Mouse (Mus musculus): ENCODE results near the gene Nomo1. TPM values are rescaled to one million over a fixed set of nuclear protein-coding genes. Genes with fewer than 3 reads are reported as not detected.

Nomo1 gene
- polyA plus RNA-seq, 1 experiment from 2014 or later = 22.3 TPM

GRCm38 (mm10) chr7:46077675-46078074 lies 44.2 kb downstream of the Nomo1 start:
- H3K36me3 ChIP-seq (ENCODE audit: control insufficient read depth, insufficient read depth, low read length) = peaks cover 46% of the 10 kb centered on the region
- ATAC-seq (ENCODE audit: insufficient number of reproducible peaks, insufficient read depth, low FRiP score, low read depth) = no peak
- H3K9me3 ChIP-seq (ENCODE audit: control insufficient read depth, low read depth, low read length) = no peaks in the 10 kb centered on the region
- H3K4me3 ChIP-seq (ENCODE audit: low read depth, low read length) = no peak overlapping the region
- H3K9ac ChIP-seq (replicated peaks; ENCODE audit: low read depth, low read length) = no peak overlapping the region
- 86% methylated on average over 12 of the region's 12 CpGs for WGBS
- no peaks in the 10 kb centered on the region for H3K4me1 ChIP-seq (ENCODE audit: control insufficient read depth, insufficient read depth, low read length)
- no peak overlapping the region for H3K4me2 ChIP-seq (replicated peaks; ENCODE audit: low read depth, low read length)
- no peak overlapping the region for H3K27ac ChIP-seq (ENCODE audit: low read length)
- H3K27me3 ChIP-seq (ENCODE audit: control insufficient read depth, insufficient read depth, low read length) = no peaks in the 10 kb centered on the region

DNA sequence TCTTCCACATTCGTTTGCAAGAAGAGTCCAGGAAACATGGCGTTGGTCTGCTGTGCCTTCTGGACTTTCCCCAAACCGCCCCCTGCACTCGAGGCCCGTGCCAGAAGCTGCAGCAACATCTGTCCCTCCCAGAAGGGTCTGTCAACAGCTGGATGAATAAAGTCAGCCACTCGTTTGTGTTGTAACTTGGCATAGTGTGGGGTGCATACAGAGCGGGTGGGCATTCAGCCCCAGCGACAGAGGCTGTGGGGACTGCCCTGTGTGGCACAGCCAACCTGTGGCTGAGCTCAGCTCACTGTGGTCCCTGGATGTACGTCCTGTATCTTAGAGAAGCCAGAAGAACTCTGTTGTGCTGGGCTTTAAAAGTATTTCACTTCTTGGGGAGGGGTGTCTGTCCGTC lies 50.5 kb downstream of the Nomo1 start:
- H3K4me2 ChIP-seq (replicated peaks; ENCODE audit: low read depth, low read length) = no peak overlapping the region
- no peak overlapping the region for H3K9ac ChIP-seq (replicated peaks; ENCODE audit: low read depth, low read length)
- no peak overlapping the region for H3K4me3 ChIP-seq (ENCODE audit: low read depth, low read length)
- 85% methylated on average over 10 of the region's 10 CpGs for WGBS
- H3K36me3 ChIP-seq (ENCODE audit: control insufficient read depth, insufficient read depth, low read length) = peaks cover 28% of the 10 kb centered on the region; the same call in 1 of the 2 replicates
- H3K4me1 ChIP-seq (ENCODE audit: control insufficient read depth, insufficient read depth, low read length) = no peaks in the 10 kb centered on the region
- H3K9me3 ChIP-seq (ENCODE audit: control insufficient read depth, low read depth, low read length) = no peaks in the 10 kb centered on the region
- H3K27ac ChIP-seq (ENCODE audit: low read length) = no peak overlapping the region
- no peaks in the 10 kb centered on the region for H3K27me3 ChIP-seq (ENCODE audit: control insufficient read depth, insufficient read depth, low read length)
- no peak for ATAC-seq (ENCODE audit: insufficient number of reproducible peaks, insufficient read depth, low FRiP score, low read depth)

DNA sequence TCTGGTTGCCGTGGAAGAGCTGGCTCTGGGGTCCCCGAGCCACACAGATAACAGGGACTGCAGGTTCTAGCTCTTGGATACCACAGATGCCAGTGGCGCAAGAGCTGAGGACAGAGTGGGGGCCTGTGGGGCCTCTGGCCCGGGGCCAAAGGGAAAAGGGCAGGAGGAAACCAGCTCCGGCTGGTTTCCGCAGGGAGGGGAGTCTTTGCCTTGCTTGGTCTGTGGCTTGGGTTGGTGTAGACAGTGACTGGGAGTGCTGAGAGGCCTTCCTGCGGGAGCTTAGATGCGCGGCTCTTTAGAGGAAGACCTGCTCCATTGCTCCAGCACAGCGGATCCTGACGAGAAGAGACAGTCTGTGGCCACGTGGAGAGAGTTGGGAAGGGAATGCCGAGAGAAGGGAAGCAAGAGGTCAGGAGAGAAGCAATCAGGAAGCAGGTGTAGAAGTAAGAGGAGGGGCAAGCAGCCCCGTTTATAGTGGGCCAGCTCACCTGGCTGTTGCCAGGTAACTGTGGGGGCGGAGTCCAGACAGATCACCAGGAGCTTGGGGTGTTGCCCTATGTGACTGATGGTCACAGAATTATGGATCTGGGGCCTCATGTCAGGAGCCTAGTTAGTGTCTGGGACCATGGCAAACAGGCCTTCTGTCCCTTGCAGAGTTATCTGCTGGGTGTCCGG lies 51.5 kb downstream of the Nomo1 start:
- no peaks in the 10 kb centered on the region for H3K4me1 ChIP-seq (ENCODE audit: control insufficient read depth, insufficient read depth, low read length)
- H3K9ac ChIP-seq (replicated peaks; ENCODE audit: low read depth, low read length) = no peak overlapping the region
- no peak overlapping the region for H3K27ac ChIP-seq (ENCODE audit: low read length)
- no peak overlapping the region for H3K4me3 ChIP-seq (ENCODE audit: low read depth, low read length)
- H3K36me3 ChIP-seq (ENCODE audit: control insufficient read depth, insufficient read depth, low read length) = peaks cover 18% of the 10 kb centered on the region; the same call in 1 of the 2 replicates
- WGBS = 63% methylated on average over 16 of the region's 16 CpGs
- H3K9me3 ChIP-seq (ENCODE audit: control insufficient read depth, low read depth, low read length) = no peaks in the 10 kb centered on the region
- peak; percentile 60 for ATAC-seq (ENCODE audit: insufficient number of reproducible peaks, insufficient read depth, low FRiP score, low read depth)
- no peaks in the 10 kb centered on the region for H3K27me3 ChIP-seq (ENCODE audit: control insufficient read depth, insufficient read depth, low read length)
- no peak overlapping the region for H3K4me2 ChIP-seq (replicated peaks; ENCODE audit: low read depth, low read length)

DNA sequence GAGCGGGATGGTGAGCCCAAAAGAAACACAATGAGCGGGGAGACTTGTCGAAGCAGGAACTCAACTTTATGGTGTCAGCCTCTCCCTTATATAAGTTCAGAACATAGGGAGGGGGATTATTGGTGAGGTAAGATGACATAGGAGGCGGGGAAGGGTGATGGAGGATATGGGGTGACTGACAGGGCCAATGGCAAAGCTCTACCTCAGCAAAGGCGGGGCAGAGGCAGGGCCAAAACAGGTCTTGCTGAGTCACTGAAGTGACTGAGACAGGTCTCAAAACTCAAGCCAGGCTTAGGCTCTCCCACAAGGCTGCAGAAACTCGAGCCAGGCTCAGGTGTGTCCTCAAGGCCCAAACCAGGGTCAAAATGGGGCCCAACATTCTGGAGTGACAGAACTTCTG lies 52.9 kb downstream of the Nomo1 start:
- H3K27ac ChIP-seq (ENCODE audit: low read length) = no peak overlapping the region
- no peak for ATAC-seq (ENCODE audit: insufficient number of reproducible peaks, insufficient read depth, low FRiP score, low read depth)
- 81% methylated on average over 6 of the region's 6 CpGs for WGBS

DNA sequence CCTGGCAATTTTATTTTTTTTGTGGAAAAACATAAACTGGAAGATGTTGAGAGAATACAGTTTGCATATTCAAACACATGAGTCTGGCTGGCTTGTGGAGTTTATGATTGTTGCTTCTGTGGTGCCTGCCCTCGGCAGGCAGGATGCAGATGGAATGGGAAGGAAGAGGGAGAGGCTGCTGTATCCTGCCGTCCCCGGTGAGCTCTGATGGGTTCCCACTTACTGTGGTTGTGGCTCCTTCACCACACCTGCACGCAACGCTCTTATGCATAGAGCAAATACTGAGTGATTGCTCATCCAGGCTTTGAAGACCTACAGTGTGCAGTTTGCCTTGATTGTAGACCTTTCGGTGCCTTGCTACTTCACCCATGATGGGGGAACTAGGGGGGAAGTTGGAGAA lies 54.7 kb downstream of the Nomo1 start:
- H3K4me2 ChIP-seq (replicated peaks; ENCODE audit: low read depth, low read length) = no peak overlapping the region
- ATAC-seq (ENCODE audit: insufficient number of reproducible peaks, insufficient read depth, low FRiP score, low read depth) = no peak
- whole genome bisulfite sequencing = 87% methylated on average over 6 of the region's 6 CpGs
- no peaks in the 10 kb centered on the region for H3K27me3 ChIP-seq (ENCODE audit: control insufficient read depth, insufficient read depth, low read length)
- no peak overlapping the region for H3K9ac ChIP-seq (replicated peaks; ENCODE audit: low read depth, low read length)
- no peak overlapping the region for H3K27ac ChIP-seq (ENCODE audit: low read length)
- H3K4me1 ChIP-seq (ENCODE audit: control insufficient read depth, insufficient read depth, low read length) = no peaks in the 10 kb centered on the region
- no peak overlapping the region for H3K4me3 ChIP-seq (ENCODE audit: low read depth, low read length)
- H3K9me3 ChIP-seq (ENCODE audit: control insufficient read depth, low read depth, low read length) = no peaks in the 10 kb centered on the region
- H3K36me3 ChIP-seq (ENCODE audit: control insufficient read depth, insufficient read depth, low read length) = peaks cover 4% of the 10 kb centered on the region; the same call in 1 of the 2 replicates

More for the DNA sequence above, 52.9 kb downstream of the Nomo1 start:
- no peak overlapping the region for H3K4me3 ChIP-seq (ENCODE audit: low read depth, low read length)
- H3K9ac ChIP-seq (replicated peaks; ENCODE audit: low read depth, low read length) = no peak overlapping the region
- no peak overlapping the region for H3K4me2 ChIP-seq (replicated peaks; ENCODE audit: low read depth, low read length)
- peaks cover 13% of the 10 kb centered on the region; the same call in 1 of the 2 replicates for H3K36me3 ChIP-seq (ENCODE audit: control insufficient read depth, insufficient read depth, low read length)
- H3K27me3 ChIP-seq (ENCODE audit: control insufficient read depth, insufficient read depth, low read length) = no peaks in the 10 kb centered on the region
- no peaks in the 10 kb centered on the region for H3K4me1 ChIP-seq (ENCODE audit: control insufficient read depth, insufficient read depth, low read length)
- no peaks in the 10 kb centered on the region for H3K9me3 ChIP-seq (ENCODE audit: control insufficient read depth, low read depth, low read length)

DNA sequence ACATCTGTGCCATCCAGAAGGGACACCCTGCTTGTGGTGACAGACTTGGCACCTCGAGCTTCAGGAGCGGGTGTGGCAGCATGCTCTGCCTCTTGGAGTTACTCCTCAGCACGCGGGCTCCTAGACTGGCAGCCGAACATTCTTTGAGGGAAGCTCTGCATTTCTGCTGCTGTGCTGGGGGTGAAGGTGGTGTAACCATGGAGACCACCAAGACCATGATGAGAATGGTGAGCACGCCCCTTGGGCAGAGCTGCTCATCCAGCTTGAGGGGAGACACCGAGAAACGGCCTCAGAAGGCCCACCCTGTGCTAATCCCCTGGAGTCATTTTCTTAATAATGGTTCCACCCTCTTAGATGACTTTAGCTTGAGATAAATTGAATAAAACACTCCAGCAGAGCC lies 59.3 kb downstream of the Nomo1 start:
- ATAC-seq (ENCODE audit: insufficient number of reproducible peaks, insufficient read depth, low FRiP score, low read depth) = no peak
- no peak overlapping the region for H3K4me3 ChIP-seq (ENCODE audit: low read depth, low read length)
- no peaks in the 10 kb centered on the region for H3K9me3 ChIP-seq (ENCODE audit: control insufficient read depth, low read depth, low read length)

GRCm38 (mm10) chr7:46096136-46096535 lies 62.6 kb downstream of the Nomo1 start:
- Histone ChIP-seq H3K4me3 (ENCODE audit: low read depth, low read length) (no peak overlapping the region), H3K27ac (ENCODE audit: low read length) (no peak overlapping the region), H3K4me1 (ENCODE audit: control insufficient read depth, insufficient read depth, low read length) (no peaks in the 10 kb centered on the region), H3K9me3 (ENCODE audit: control insufficient read depth, low read depth, low read length) (no peaks in the 10 kb centered on the region), H3K4me2 (replicated peaks; ENCODE audit: low read depth, low read length) (no peak overlapping the region), H3K36me3 (ENCODE audit: control insufficient read depth, insufficient read depth, low read length) (no peaks in the 10 kb centered on the region), H3K27me3 (ENCODE audit: control insufficient read depth, insufficient read depth, low read length) (no peaks in the 10 kb centered on the region), H3K9ac (replicated peaks; ENCODE audit: low read depth, low read length) (no peak overlapping the region)
- 3% methylated on average over 4 of the region's 4 CpGs for WGBS
- ATAC-seq (ENCODE audit: insufficient number of reproducible peaks, insufficient read depth, low FRiP score, low read depth) = no peak

More for the DNA sequence above, 59.3 kb downstream of the Nomo1 start:
- Histone ChIP-seq H3K27ac (ENCODE audit: low read length) (no peak overlapping the region), H3K27me3 (ENCODE audit: control insufficient read depth, insufficient read depth, low read length) (no peaks in the 10 kb centered on the region), H3K4me1 (ENCODE audit: control insufficient read depth, insufficient read depth, low read length) (no peaks in the 10 kb centered on the region), H3K4me2 (replicated peaks; ENCODE audit: low read depth, low read length) (no peak overlapping the region), H3K36me3 (ENCODE audit: control insufficient read depth, insufficient read depth, low read length) (no peaks in the 10 kb centered on the region), H3K9ac (replicated peaks; ENCODE audit: low read depth, low read length) (no peak overlapping the region)
- WGBS = 49% methylated on average over 8 of the region's 8 CpGs

DNA sequence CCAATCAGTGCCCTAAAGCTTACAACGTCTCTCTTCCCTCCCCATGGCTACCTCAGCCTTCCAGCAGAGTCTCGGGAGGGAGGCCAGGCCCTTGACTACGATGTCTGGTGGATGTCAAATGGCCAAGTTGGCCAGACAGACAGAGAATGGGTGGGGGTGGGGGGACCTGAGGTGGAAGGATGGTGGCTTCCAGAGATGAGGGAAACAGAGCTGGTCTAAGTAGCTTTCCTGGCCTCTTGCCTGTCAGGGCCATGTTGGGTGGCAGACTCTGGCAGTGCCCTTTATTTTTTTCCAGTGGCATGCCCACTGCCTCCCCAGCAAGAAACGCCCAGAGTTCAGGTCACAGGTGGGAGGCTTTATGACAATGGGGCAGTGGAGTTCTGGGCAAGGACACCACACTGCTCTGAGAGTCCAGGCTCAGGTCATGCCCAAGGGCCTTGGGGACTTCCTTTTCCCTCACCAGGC lies 63.9 kb downstream of the Nomo1 start:
- Histone ChIP-seq H3K36me3 (ENCODE audit: control insufficient read depth, insufficient read depth, low read length) (no peaks in the 10 kb centered on the region), H3K27me3 (ENCODE audit: control insufficient read depth, insufficient read depth, low read length) (no peaks in the 10 kb centered on the region), H3K4me3 (ENCODE audit: low read depth, low read length) (no peak overlapping the region), H3K4me2 (replicated peaks; ENCODE audit: low read depth, low read length) (no peak overlapping the region), H3K9ac (replicated peaks; ENCODE audit: low read depth, low read length) (no peak overlapping the region), H3K9me3 (ENCODE audit: control insufficient read depth, low read depth, low read length) (no peaks in the 10 kb centered on the region), H3K27ac (ENCODE audit: low read length) (no peak overlapping the region), H3K4me1 (ENCODE audit: control insufficient read depth, insufficient read depth, low read length) (no peaks in the 10 kb centered on the region)
- WGBS = 56% methylated on average over 4 of the region's 4 CpGs
- no peak for ATAC-seq (ENCODE audit: insufficient number of reproducible peaks, insufficient read depth, low FRiP score, low read depth)
